Mouse (Mus musculus): Measurements from ENCODE around the gene Tmtc2. TPM values are rescaled to one million over a fixed set of nuclear protein-coding genes. Genes with fewer than 3 reads are reported as not detected.

The Tmtc2 gene
- polyA plus RNA-seq, 1 experiment, result 0.10 TPM

DNA sequence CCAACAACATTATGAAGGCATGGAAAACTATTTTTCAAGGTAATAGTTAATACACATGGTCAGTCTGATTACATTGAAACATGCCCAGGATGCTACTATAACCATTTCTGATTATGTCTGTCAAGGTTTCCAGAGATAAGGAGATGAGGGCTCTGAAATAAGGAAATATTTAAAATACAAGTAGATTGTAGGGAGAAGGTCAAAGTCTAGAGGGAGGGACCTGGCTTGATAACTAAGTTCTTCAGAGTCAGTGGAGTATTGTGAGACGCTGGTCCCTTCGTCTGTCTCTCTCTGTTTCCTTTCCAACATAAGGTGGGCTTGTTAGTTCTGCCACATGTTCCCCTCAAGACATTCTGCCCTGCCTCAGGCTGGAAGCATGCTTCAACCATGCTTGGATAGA, 223.9 kb downstream of the Tmtc2 start:
- TF ChIP-seq FLI1 (IDR thresholded peaks at IDR 0.05; ENCODE audit: low read length), result no peak
- no peak for TF ChIP-seq GATA1 (IDR thresholded peaks at IDR 0.05; ENCODE audit: borderline replicate concordance, low read length)
- H3K4me1 ChIP-seq, result no peaks in the 10 kb centered on the region

DNA sequence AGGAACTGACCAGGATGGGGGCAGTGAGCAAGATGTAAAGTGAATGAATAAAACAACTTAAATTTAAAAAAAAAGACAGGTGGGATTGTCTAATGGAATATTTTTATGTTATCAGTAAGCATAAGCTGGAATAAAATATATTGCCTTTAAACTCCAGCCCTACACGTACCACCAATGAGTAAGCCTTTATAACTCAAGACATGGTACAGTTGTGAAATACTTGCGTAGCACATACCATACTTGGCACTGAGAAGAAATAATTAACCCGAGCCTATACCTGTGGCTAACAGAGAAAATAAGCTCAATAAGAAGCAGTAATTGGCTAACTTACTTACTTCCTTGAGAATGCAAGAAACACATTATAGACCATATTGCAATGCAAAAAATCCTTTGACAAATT, 228.3 kb downstream of the Tmtc2 start:
- Histone ChIP-seq H3K27me3 (replicated peaks) (no peaks in the 10 kb centered on the region), H3K36me3 (replicated peaks; ENCODE audit: low read length) (no peaks in the 10 kb centered on the region), H3K4me1 (no peaks in the 10 kb centered on the region), H3K4me3 (replicated peaks) (no peak overlapping the region), H3K9me3 (peaks cover 5% of the 10 kb centered on the region; the same call in 1 of the 2 replicates)
- TF ChIP-seq FLI1 (IDR thresholded peaks at IDR 0.05; ENCODE audit: low read length) (no peak), GATA1 (IDR thresholded peaks at IDR 0.05; ENCODE audit: borderline replicate concordance, low read length) (no peak)

More for the DNA sequence above, 223.9 kb downstream of the Tmtc2 start:
- Histone ChIP-seq H3K36me3 (replicated peaks; ENCODE audit: low read length) (no peaks in the 10 kb centered on the region), H3K4me3 (replicated peaks) (no peak overlapping the region), H3K9me3 (peaks cover 5% of the 10 kb centered on the region; the same call in 1 of the 2 replicates), H3K27me3 (replicated peaks) (no peaks in the 10 kb centered on the region)

GRCm38 (mm10) chr10:105332856-105333255, 241.4 kb downstream of the Tmtc2 start:
- Histone ChIP-seq H3K4me1 (no peaks in the 10 kb centered on the region), H3K36me3 (replicated peaks; ENCODE audit: low read length) (no peaks in the 10 kb centered on the region)

GRCm38 (mm10) chr10:105330327-105330726, 243.9 kb downstream of the Tmtc2 start:
- Histone ChIP-seq H3K4me1 (no peaks in the 10 kb centered on the region), H3K27me3 (replicated peaks) (no peaks in the 10 kb centered on the region), H3K4me3 (replicated peaks) (no peak overlapping the region), H3K36me3 (replicated peaks; ENCODE audit: low read length) (no peaks in the 10 kb centered on the region), H3K9me3 (no peaks in the 10 kb centered on the region)
- no peak for TF ChIP-seq FLI1 (IDR thresholded peaks at IDR 0.05; ENCODE audit: low read length)
- no peak for TF ChIP-seq GATA1 (IDR thresholded peaks at IDR 0.05; ENCODE audit: borderline replicate concordance, low read length)

More at GRCm38 (mm10) chr10:105332856-105333255, 241.4 kb downstream of the Tmtc2 start:
- Histone ChIP-seq H3K27me3 (replicated peaks) (no peaks in the 10 kb centered on the region), H3K9me3 (no peaks in the 10 kb centered on the region), H3K4me3 (replicated peaks) (no peak overlapping the region)
- TF ChIP-seq FLI1 (IDR thresholded peaks at IDR 0.05; ENCODE audit: low read length) (no peak), GATA1 (IDR thresholded peaks at IDR 0.05; ENCODE audit: borderline replicate concordance, low read length) (no peak)

- Histone ChIP-seq H3K4me1 (no peaks in the 10 kb centered on the region), H3K36me3 (replicated peaks; ENCODE audit: low read length) (peaks cover 8% of the 10 kb centered on the region), H3K9me3 (peaks cover 9% of the 10 kb centered on the region), H3K4me3 (replicated peaks) (no peak overlapping the region), H3K27me3 (replicated peaks) (no peaks in the 10 kb centered on the region)
- no peak for TF ChIP-seq GATA1 (IDR thresholded peaks at IDR 0.05; ENCODE audit: borderline replicate concordance, low read length)
- no peak for TF ChIP-seq FLI1 (IDR thresholded peaks at IDR 0.05; ENCODE audit: low read length)
Observed at GRCm38 (mm10) chr10:105323646-105324192, 250.5 kb downstream of the Tmtc2 start.

- no peak for TF ChIP-seq FLI1 (IDR thresholded peaks at IDR 0.05; ENCODE audit: low read length)
- TF ChIP-seq GATA1 (IDR thresholded peaks at IDR 0.05; ENCODE audit: borderline replicate concordance, low read length), result no peak
- Histone ChIP-seq H3K4me1 (no peaks in the 10 kb centered on the region), H3K4me3 (replicated peaks) (no peak overlapping the region), H3K27me3 (replicated peaks) (no peaks in the 10 kb centered on the region), H3K36me3 (replicated peaks; ENCODE audit: low read length) (peaks cover 8% of the 10 kb centered on the region), H3K9me3 (peaks cover 9% of the 10 kb centered on the region)
Observed at GRCm38 (mm10) chr10:105319299-105320057, 254.8 kb downstream of the Tmtc2 start.

DNA sequence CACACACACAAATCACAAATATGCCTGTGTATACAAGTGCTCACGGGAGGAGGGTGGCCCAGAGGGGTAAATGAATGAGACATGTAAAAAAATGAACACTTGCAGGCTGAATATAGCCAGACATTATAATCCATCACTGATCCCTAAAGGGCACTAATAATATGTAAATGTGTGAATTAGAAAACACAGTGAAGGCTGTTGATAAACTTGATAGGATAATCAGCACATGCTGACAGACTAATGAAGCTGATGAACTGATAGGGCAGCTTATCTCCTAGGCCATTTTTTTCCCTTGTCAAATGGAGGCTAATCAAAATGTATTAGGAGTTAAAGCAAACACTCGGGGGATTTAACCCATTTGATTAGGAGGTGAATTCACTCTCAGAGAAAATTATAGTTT, 255.4 kb downstream of the Tmtc2 start:
- no peaks in the 10 kb centered on the region for H3K4me1 ChIP-seq
- TF ChIP-seq FLI1 (IDR thresholded peaks at IDR 0.05; ENCODE audit: low read length) (no peak), GATA1 (IDR thresholded peaks at IDR 0.05; ENCODE audit: borderline replicate concordance, low read length) (no peak)
- H3K9me3 ChIP-seq, result peaks cover 9% of the 10 kb centered on the region
- H3K27me3 ChIP-seq (replicated peaks), result no peaks in the 10 kb centered on the region
- H3K36me3 ChIP-seq (replicated peaks; ENCODE audit: low read length), result peaks cover 8% of the 10 kb centered on the region
- no peak overlapping the region for H3K4me3 ChIP-seq (replicated peaks)

DNA sequence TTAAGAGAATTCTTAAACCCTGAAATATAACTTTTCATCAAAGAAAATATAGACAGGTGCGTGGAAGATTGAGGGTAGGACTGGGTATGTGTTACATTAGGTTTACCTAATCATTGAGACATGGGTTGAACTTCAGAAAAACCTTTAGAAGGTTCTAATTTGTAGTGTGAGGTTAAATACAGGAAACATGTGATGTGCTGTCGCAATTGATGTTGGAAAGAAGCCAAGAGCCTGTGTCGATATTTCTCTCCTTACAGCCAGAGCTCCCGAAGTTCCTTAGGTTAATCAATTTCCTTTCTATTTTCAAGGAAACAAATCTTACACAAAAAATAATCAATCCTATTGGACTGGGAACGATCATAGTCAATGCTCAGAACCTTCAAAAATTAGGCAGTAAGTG, 261.3 kb downstream of the Tmtc2 start:
- no peaks in the 10 kb centered on the region for H3K9me3 ChIP-seq
- H3K4me1 ChIP-seq, result no peaks in the 10 kb centered on the region
- TF ChIP-seq FLI1 (IDR thresholded peaks at IDR 0.05; ENCODE audit: low read length) (no peak), GATA1 (IDR thresholded peaks at IDR 0.05; ENCODE audit: borderline replicate concordance, low read length) (no peak)
- H3K36me3 ChIP-seq (replicated peaks; ENCODE audit: low read length), result no peaks in the 10 kb centered on the region
- H3K4me3 ChIP-seq (replicated peaks), result no peak overlapping the region
- no peaks in the 10 kb centered on the region for H3K27me3 ChIP-seq (replicated peaks)

GRCm38 (mm10) chr10:105297560-105297959, 276.7 kb downstream of the Tmtc2 start:
- Histone ChIP-seq H3K27me3 (replicated peaks) (no peaks in the 10 kb centered on the region), H3K9me3 (peaks cover 4% of the 10 kb centered on the region), H3K4me3 (replicated peaks) (no peak overlapping the region), H3K4me1 (no peaks in the 10 kb centered on the region), H3K36me3 (replicated peaks; ENCODE audit: low read length) (no peaks in the 10 kb centered on the region)
- no peak for TF ChIP-seq FLI1 (IDR thresholded peaks at IDR 0.05; ENCODE audit: low read length)

DNA sequence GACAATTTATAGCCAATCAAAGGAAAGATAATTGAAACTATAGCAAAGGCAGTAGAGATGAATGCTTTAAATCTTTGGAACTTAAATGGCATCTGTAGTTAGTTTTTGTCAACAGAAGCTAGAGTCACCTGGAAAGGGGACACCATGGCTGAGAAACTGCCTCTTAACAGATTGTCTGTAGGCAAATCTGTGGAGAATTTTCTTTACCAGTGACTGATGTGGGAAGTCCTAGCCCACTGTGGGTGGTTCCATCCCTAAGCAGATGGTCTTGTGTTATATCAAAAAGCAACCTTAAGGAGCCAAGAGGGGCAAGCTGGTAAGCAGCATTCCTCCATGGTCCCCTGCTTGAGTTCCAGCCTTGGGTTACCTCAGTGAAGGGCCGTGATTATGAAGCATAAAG, 281.3 kb downstream of the Tmtc2 start:
- H3K9me3 ChIP-seq, result no peaks in the 10 kb centered on the region

More for the DNA sequence above, 281.3 kb downstream of the Tmtc2 start:
- TF ChIP-seq FLI1 (IDR thresholded peaks at IDR 0.05; ENCODE audit: low read length), result no peak
- no peak for TF ChIP-seq GATA1 (IDR thresholded peaks at IDR 0.05; ENCODE audit: borderline replicate concordance, low read length)
- Histone ChIP-seq H3K4me3 (replicated peaks) (no peak overlapping the region), H3K4me1 (no peaks in the 10 kb centered on the region), H3K27me3 (replicated peaks) (no peaks in the 10 kb centered on the region), H3K36me3 (replicated peaks; ENCODE audit: low read length) (no peaks in the 10 kb centered on the region)

Measured in megakaryocyte, embryonic 14.5 days (primary cell).